Mouse (Mus musculus) frontal cortex, postnatal 10 days (tissue): ENCODE results near the gene Eva1b.

Experiments used
- DNase-seq, 2 experiments: peaks; one replicate each; pipeline ENCODE4 v3.0.0; 2022; ENCODE audit warnings: low spot score in 2 of 2, mixed read lengths in 1 of 2

Gene Eva1b

DNA sequence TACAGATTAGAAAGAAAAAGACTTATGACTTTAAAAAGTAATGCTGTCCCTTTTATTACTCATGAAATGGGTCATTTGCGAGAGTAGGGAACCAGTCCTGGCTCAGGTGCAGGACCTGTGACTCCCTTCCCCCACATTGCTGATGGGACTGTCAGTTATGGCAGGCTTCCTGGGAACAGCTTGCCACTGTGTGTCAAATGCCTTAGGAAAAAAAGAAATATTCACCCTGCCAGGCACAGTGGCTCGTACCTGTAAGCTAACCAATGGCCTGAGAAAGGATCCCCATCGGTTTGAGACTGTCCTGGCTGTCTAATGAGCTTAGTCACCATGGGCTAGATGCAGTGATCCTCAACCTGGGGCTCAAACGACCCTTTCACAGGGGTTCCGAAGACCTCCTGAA, 27.5 kb upstream of the Eva1b start:
- no peak for DNase-seq

- no peak for DNase-seq
These were observed 27.0 kb upstream of the Eva1b start for GRCm38 (mm10) chr4:126120506-126120905.

- no peak for DNase-seq
These were observed 24.1 kb upstream of the Eva1b start for GRCm38 (mm10) chr4:126123309-126124040.

- no peak for DNase-seq
These were observed 17.0 kb upstream of the Eva1b start for GRCm38 (mm10) chr4:126130502-126130901.

DNA sequence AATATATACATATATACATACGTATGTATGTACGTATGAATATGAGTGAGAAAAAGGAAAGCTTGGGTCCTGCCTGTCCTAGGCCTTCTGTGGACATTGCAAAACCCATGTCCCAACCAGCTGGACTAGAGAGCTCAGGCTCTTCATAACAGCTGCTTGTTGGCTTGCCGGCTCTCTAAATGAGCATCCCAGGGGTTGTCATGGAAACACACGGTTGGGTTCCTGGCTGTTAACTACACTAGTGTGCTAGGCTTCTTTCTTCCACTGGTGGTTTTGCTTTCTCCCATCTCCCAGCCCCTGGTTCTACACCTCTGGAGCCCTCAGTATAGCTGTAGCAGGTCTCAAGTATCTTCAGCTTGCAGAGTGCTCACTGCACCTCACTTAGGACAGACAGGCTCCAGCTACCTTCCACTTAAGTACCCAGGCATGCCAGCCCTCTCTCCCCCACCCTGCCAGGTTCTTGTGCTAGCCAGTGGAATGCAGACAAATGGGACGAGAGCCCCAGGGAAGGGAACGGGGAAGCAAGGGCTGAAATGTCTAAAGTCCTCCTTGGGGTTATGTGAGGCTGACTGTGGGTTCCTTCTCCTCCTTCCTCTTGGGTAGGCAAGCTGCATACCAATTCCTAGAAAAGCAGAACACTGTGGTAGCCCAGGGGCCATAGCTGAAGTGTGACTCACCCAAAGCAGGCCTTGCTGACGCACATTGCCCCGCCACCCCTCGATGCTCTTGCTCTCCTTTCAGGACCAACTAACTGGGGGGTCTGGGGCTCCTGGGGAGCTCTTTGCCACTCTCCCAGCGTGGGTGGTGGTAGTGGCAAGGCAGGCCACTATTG, 16.0 kb upstream of the Eva1b start:
- peak; percentile 54 to 68 for DNase-seq

DNA sequence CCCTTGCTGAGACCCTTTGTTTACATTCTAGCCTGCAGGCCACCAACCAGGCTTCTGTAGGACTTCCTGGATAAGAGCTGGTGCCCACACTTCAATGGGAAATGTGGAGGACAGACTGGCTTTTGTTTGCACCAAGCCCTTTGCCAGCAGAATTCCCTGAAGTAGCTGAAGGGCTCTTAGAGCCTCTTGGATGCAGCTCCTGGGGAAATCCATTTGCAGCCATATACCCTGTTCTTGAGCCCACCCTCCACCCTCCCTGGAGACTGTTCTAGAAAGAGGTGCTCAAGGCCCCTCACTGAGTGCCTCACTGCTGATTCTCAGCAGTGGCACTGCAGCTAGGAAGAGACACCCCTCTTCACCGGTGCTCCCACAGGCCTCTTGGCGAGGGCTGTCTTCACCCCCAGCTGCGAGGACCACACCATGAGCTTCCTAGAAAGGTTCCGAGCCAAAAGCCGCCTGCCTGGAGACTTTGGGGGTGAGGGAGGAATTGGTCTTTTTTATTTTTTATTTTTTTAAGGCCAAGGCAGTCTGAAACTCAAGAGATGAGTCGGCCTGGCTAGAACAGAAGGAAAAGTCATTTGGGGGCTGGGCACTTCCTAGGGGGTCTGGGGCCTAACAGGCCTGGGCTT, 14.8 kb upstream of the Eva1b start:
- peak in 1 of 2 experiments; percentile 8 for DNase-seq

GRCm38 (mm10) chr4:126134236-126134635, 13.3 kb upstream of the Eva1b start:
- no peak for DNase-seq

- DNase-seq = no peak
These were observed 12.9 kb upstream of the Eva1b start for GRCm38 (mm10) chr4:126134639-126135038.

DNA sequence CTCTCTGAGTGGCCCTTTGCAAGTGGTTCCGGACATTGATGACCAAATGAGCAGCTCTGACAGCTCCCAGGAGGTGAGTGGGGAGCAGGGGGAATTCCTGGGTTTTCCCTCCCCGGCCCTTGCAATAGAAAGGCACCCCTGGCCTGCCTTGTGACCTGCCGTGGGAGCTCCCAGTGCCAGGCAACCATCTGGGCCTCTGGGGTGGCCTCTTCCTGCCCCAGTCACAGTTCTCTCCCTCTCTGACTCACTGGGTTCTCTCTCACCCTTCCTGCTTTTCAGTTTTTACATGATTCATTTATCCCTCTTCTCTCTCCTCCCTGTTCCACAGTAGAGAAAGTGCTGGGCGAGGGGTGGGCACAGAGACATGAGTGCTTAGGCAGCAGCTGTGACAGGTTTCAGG, 9.8 kb upstream of the Eva1b start:
- DNase-seq = no peak

DNA sequence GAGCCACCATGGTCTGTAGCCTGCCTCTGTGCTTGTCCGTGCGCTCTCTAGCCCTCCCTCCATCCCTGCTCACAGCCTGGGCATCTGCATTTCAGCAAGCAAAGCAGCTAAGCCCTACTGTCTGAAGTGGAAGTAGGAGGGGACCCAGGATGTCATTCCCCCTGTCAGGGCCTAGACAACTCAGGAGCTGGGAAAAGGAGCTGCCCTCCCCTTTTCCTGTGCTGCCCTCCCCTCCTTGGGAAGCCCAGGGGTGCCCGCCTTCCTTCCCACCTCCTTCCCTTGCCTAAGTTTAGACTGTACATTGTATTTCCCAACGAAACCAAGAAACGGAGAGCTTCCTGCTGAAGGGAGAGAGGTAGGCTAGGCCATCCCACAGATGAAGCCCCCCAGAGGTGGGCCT, 6.5 kb upstream of the Eva1b start:
- no peak for DNase-seq

GRCm38 (mm10) chr4:126145396-126145795, 2.1 kb upstream of the Eva1b start:
- no peak for DNase-seq

DNA sequence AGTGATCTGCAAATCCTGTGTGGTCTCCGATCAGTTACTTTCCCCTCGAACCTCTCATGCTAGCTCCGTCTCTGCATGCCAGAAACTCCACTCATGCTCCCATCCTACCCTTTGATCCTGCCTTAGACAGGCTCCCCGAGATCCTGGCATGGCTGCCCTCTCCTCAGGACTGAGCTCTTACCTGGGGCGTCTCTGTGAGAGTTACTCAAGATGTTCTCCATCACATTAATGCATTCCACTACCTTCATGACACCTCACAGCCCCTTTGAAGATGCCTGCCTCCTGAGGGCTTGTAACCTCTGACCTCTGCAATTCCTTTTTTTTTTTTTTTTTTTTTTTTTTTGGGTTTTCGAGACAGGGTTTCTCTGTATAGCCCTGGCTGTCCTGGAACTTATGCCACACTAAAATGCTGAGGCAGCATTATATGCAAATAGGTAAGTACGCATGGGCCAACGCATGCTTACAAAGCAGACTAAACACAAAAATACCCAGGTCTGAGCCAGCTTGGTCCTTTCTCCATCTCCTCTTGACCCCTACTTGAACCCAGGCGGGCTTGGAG, 491 bp upstream of the Eva1b start:
- no peak for DNase-seq

DNA sequence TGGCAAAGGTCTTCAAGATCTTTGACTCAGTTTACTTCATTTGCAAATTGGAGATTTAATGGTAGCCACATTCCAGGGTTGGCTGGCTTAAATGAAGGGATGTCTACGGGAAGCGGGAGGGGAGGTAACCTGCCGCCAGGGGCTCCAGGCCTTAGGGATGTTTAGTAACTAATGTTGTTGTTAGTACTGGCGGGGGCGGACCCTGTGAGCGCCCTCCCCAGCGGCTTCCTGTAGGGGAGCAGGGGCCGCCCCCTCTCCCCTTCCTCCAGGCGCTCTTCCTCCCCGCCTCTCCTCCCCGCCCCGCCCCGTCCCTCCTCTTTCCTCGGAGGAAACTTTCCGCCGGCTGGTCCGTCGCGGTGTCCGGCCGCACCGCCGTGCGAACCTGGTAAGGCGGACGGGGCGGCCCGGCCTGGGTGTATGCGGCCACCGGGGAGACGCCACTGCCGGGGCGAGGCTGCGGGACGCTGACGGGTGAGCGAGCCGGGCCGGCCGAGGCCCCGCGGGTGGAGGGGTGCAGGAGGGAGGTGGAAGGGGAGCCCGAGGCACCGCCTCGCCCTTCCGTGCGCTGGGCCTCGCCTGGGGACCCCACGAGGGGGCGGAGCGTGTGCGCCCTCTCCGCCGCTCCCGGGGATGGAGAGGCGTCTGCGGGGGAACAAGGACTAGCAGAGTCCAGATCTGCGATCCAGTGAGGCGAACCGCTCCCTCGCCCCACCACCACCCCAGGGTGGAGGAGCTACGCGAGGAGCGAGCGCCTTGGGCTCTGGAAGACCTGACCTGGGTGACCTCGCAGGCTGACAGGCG, 817 bp downstream of the Eva1b start:
- DNase-seq = no peak

- no peak for DNase-seq
These were observed 1.6 kb downstream of the Eva1b start for GRCm38 (mm10) chr4:126149041-126149676.

DNA sequence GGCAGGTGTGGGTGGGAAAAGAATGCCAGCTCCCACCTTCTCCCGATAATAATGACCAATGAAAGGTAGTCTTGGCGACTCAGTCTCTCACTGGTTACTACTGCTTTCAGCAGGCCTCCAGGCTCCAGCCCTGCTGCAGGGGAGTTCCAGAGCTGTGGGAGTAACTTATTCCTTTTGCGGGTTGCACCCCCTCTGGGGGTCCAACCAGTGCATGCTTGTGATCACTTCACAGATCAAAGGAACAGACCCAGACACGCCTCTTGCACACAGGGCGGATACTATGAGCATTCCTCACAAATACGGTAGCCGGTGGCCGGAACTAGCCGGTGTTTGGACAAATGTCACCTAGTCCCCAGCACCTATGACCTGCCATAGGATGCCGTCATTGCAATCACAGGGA, 2.3 kb downstream of the Eva1b start:
- no peak for DNase-seq

GRCm38 (mm10) chr4:126150297-126150948, 2.9 kb downstream of the Eva1b start:
- DNase-seq = no peak

DNA sequence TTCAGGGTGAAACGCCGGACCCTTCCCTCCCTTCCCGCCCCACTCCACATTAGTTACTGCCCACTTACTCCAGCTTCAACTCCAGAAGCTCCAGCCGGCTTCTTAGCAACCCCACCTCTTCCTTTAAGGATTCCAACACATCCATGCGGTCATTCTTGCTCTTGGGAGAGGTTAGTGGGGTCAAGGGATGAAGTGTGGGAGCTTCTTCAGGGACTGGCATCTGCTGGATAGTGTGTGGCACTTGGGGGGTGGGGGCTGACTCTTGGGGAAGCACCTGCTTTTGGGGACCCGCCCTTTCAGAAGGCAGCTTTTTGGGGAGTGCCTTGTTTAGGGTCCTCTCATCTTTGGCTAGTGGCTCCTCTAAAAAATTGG, 3.4 kb downstream of the Eva1b start:
- no peak for DNase-seq

DNA sequence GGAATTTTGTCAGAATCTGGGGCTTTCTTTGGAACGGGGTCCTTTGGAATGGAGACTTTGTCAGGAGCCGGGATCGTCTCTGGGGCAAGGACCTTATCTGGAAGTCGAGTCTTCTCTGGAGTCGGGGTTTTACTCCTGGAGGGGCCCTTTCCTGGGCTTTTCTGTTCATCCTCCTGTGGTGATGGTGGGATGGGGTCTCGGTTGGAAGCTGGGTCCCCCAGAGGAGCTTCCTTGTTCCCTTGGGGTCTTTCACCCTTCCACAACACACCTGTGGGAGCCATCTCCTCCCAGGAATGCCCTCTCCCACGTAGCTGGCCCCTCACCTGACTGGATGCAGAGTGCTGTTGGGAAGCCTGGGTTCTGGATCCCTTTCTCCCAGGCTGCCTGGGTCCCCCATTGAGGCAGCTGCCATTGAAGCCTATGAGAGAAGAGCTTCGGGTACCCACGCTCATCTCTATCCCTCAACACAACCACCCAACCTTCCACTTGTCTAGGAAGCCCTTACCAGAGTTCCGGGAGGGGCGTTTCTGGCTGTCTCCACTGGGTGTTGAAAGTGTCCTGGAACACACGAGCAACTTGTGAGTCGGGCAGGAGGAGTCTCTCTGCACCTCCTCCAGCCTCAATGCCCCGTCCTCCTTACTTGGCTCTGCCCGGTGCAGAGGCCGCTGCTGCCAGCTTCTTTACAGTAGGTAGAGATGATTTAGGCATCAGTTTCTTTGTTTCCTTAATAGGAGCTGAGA, 4.3 kb downstream of the Eva1b start:
- no peak for DNase-seq

- no peak for DNase-seq
These were observed 5.3 kb downstream of the Eva1b start for GRCm38 (mm10) chr4:126152864-126153263.

GRCm38 (mm10) chr4:126155183-126155582, 7.6 kb downstream of the Eva1b start:
- DNase-seq = no peak
